11 mouse cellular contexts compared by ENCODE assay signal in genomic region chr17:64685216-64685903, GRCm38 (mm10).
DNase-seq lines count a peak whose midpoint lies in the region; ATAC-seq and TF ChIP-seq lines count a peak whose summit lies in the region.
"Had no signal": no experiment of that assay in that cellular context is flagged by ENCODE, and none has a peak within 500 bp of the region (broad histone marks: within the 10 kb centered on the region; RNA-seq: fewer than 3 reads in every experiment).

No protein-coding gene starts in this region.

- no peaks in the 10 kb centered on the region for H3K27me3 ChIP-seq in heart, adult 2 months (ENCODE audit: control insufficient read depth, insufficient read depth, low read length)
- no peaks in the 10 kb centered on the region for H3K27me3 ChIP-seq in heart, embryonic 10.5 days (ENCODE audit: insufficient read depth, poor library complexity, severe bottlenecking)
- no peaks in the 10 kb centered on the region for H3K27me3 ChIP-seq in lung, embryonic 14.5 days (ENCODE audit: insufficient read depth, low read length)
- H3K27me3 ChIP-seq in stomach, postnatal 0 days (ENCODE audit: control insufficient read depth, insufficient read depth, low read length) = no peaks in the 10 kb centered on the region
- H3K27me3 ChIP-seq: embryonic facial prominence, embryonic 12.5 days; limb, embryonic 13.5 days; neural tube, embryonic 12.5 days had no signal

- no peak overlapping the region for H3K9ac ChIP-seq in heart, adult 2 months (ENCODE audit: low read depth, low read length)
- no peak overlapping the region for H3K9ac ChIP-seq in lung, embryonic 14.5 days
- no peak overlapping the region for H3K9ac ChIP-seq in stomach, postnatal 0 days (ENCODE audit: low read length)
- H3K9ac ChIP-seq: embryonic facial prominence, embryonic 12.5 days; limb, embryonic 13.5 days; neural tube, embryonic 12.5 days had no signal

- intact Hi-C loops in heart, adult 2 months (cut with DNase I) = no loop called here

- H3K4me1 ChIP-seq in heart, adult 2 months (ENCODE audit: control insufficient read depth, insufficient read depth, low read length) = peaks cover 5% of the 10 kb centered on the region
- H3K4me1 ChIP-seq in heart, embryonic 10.5 days = no peaks in the 10 kb centered on the region
- no peaks in the 10 kb centered on the region for H3K4me1 ChIP-seq in lung, embryonic 14.5 days (ENCODE audit: insufficient read depth)
- H3K4me1 ChIP-seq in stomach, postnatal 0 days (replicated peaks; ENCODE audit: control insufficient read depth, insufficient read depth) = no peaks in the 10 kb centered on the region
- H3K4me1 ChIP-seq: embryonic facial prominence, embryonic 12.5 days; neural tube, embryonic 12.5 days had no signal

- no peak for TF ChIP-seq CTCF in heart, adult 2 months (IDR thresholded peaks at IDR 0.05)
- no peak for TF ChIP-seq CTCF in lung, embryonic 14.5 days (IDR thresholded peaks at IDR 0.05; ENCODE audit: low read depth)
- TF ChIP-seq CTCF in stomach, postnatal 0 days (IDR thresholded peaks at IDR 0.05; ENCODE audit: low read depth) = no peak

- H3K27ac ChIP-seq in heart, adult 2 months = peak overlapping the region; percentile 18; the same call in 1 of the 2 replicates
- no peak overlapping the region for H3K27ac ChIP-seq in heart, embryonic 10.5 days
- no peak overlapping the region for H3K27ac ChIP-seq in lung, embryonic 14.5 days (ENCODE audit: low read depth)
- H3K27ac ChIP-seq in stomach, postnatal 0 days (replicated peaks) = no peak overlapping the region
- H3K27ac ChIP-seq: embryonic facial prominence, embryonic 12.5 days; limb, embryonic 13.5 days; neural tube, embryonic 12.5 days had no signal

- H3K4me2 ChIP-seq in lung, embryonic 14.5 days = no peak overlapping the region
- H3K4me2 ChIP-seq in stomach, postnatal 0 days (replicated peaks; ENCODE audit: low read depth) = no peak overlapping the region
- H3K4me2 ChIP-seq: embryonic facial prominence, embryonic 12.5 days; limb, embryonic 13.5 days; neural tube, embryonic 12.5 days had no signal

- peak; percentile 61; the same call in 1 of the 2 replicates for TF ChIP-seq EP300 in heart, adult 2 months (IDR thresholded peaks at IDR 0.05; ENCODE audit: insufficient read depth, low read depth, low read length)
- no peak for TF ChIP-seq EP300 in stomach, postnatal 0 days (optimal IDR thresholded peaks at IDR 0.05)

- no peak overlapping the region for H3K4me3 ChIP-seq in heart, adult 2 months
- no peak overlapping the region for H3K4me3 ChIP-seq in heart, embryonic 10.5 days
- no peak overlapping the region for H3K4me3 ChIP-seq in lung, embryonic 14.5 days (ENCODE audit: low read depth, low read length)
- H3K4me3 ChIP-seq in stomach, postnatal 0 days (ENCODE audit: low read depth, low read length) = no peak overlapping the region
- H3K4me3 ChIP-seq: embryonic facial prominence, embryonic 12.5 days; limb, embryonic 13.5 days; neural tube, embryonic 12.5 days had no signal

- no peaks in the 10 kb centered on the region for H3K79me2 ChIP-seq in heart, adult 2 months (replicated peaks; ENCODE audit: control insufficient read depth, insufficient read depth, low read length)

- TF ChIP-seq POLR2A in heart, adult 2 months (IDR thresholded peaks at IDR 0.05; ENCODE audit: insufficient read depth, low read depth, low read length) = no peak

- ATAC-seq in lung, embryonic 14.5 days (ENCODE audit: insufficient read depth) = no peak
- ATAC-seq in CD4-positive, CD25-positive, alpha-beta regulatory T cell, adult 4 months = no peak
- ATAC-seq in stomach, postnatal 0 days (ENCODE audit: low FRiP score, low TSS enrichment) = no peak

- H3K9me3 ChIP-seq in heart, embryonic 10.5 days = no peaks in the 10 kb centered on the region
- 0 out of 2 replicates have a peak, but pooled peaks cover 6% of the 10 kb centered on the region for H3K9me3 ChIP-seq in lung, embryonic 14.5 days (ENCODE audit: low read depth, low read length)
- 0 out of 2 replicates have a peak, but pooled peaks cover 4% of the 10 kb centered on the region for H3K9me3 ChIP-seq in stomach, postnatal 0 days (ENCODE audit: control insufficient read depth, low read length)
- H3K9me3 ChIP-seq: neural tube, embryonic 12.5 days had no signal

- peaks cover 8% of the 10 kb centered on the region for H3K36me3 ChIP-seq in heart, adult 2 months (ENCODE audit: control insufficient read depth, insufficient read depth, low read length)
- peaks cover 33% of the 10 kb centered on the region for H3K36me3 ChIP-seq in heart, embryonic 10.5 days
- H3K36me3 ChIP-seq in lung, embryonic 14.5 days (ENCODE audit: insufficient read depth) = peaks cover 6% of the 10 kb centered on the region; the same call in 1 of the 2 replicates
- H3K36me3 ChIP-seq in stomach, postnatal 0 days (ENCODE audit: control insufficient read depth, insufficient read depth, low read length) = peaks cover 6% of the 10 kb centered on the region
- H3K36me3 ChIP-seq: neural tube, embryonic 12.5 days had no signal

- WGBS in heart, adult 2 months = 48% methylated on average over 6 of the region's 6 CpGs
- whole genome bisulfite sequencing in heart, embryonic 10.5 days = 82% methylated on average over 6 of the region's 6 CpGs
- 76% methylated on average over 6 of the region's 6 CpGs for WGBS in lung, embryonic 14.5 days
- WGBS in stomach, postnatal 0 days = 84% methylated on average over 6 of the region's 6 CpGs

- peak; percentile 58 to 82 for DNase-seq in heart, adult 2 months
- DNase-seq in heart, embryonic 10.5 days (ENCODE audit: low spot score) = no peak
- peak; percentile 39 for DNase-seq in adrenal gland, postnatal 25 days
- peak; percentile 83 for DNase-seq in gastrocnemius, postnatal 25 days
- peak; percentile 15 for DNase-seq in lung, embryonic 14.5 days
- DNase-seq in right cerebral cortex, postnatal 14 days = no peak
- DNase-seq in stomach, postnatal 0 days (ENCODE audit: low spot score) = no peak

Comparison
In these comparisons a context has a peak if more than half of its experiments do, and no peak if none do; other contexts are left out.
1. DNase-seq: peak in heart, adult 2 months (2 of 2), adrenal gland, postnatal 25 days (single experiment), gastrocnemius, postnatal 25 days (single experiment) and lung, embryonic 14.5 days (single experiment); none in heart, embryonic 10.5 days (single experiment), right cerebral cortex, postnatal 14 days (single experiment) and stomach, postnatal 0 days (single experiment).